Mouse (Mus musculus): ENCODE results near the gene Tll2.

The Tll2 gene

DNA sequence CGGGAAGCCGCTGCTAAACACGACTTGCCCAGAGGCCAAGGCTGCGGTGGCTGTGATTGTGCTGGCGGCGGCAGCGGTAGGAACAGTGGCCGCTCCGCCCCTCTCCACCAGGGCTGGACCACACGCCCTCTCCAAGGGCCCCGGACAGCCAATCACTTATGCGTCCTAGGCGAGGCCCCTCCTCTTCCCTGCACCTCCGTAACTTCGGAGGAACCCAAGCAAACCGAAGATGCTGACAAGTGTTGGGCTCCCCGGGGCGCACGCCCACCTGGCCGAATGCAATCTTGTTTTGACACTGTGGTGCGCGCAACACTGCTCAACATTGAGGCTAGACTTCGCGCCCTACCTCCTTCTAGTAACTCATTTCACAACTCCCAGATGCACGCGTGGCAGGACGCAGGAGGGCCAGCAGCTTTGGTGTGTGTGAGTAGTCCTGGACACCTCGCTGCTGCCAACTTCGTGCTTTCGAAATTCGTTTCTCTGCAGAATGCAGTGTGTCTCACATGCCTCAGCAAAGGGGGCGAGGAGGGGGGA lies at the start of gene Tll2:
Tll2 (minus strand) TSS at position 25 of the 534 bp plus-strand sequence.
- DNase-seq, result peak; percentile 31

DNA sequence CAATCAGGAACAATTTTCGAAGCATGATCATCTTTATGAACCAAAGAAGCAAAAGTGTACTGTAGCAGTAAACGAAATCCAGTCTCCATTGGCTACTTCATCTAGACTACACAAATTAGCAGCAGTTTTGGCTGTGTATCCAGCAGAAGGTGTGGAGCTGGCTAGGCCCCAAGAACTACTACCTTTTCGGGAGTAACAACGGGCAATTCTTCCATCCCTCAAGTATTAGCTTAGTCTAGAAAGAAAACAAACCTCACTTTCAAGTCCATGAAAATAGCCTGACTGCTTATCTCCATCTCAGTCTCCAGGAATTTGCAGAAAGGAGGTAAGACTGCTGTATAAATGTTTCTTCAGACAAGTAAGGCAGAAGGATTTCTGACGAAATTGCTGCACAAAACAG lies 47.9 kb upstream of the Tll2 start:
- DNase-seq, result no peak

- DNase-seq, result no peak
Observed at GRCm38 (mm10) chr19:41248968-41249367, 42.3 kb upstream of the Tll2 start.

DNA sequence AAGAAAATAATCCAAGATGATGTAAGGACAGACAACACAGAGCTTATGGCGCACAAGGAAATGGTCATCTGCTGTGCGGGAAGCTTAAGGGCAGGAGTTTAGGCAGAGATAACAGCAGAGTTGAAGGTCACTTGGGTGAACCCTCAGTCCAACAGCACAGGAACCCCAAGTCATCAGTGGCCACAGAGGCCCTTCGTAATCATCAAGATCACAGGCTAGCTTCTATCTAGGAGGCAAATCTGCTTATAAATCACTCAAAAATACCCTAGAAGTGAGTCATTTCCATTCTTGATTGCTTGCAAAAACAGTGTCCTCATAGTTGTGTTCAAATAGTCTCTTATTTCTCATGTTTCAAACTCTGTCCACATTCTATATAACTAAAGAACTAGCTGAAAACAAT lies 41.6 kb upstream of the Tll2 start:
- DNase-seq, result no peak

DNA sequence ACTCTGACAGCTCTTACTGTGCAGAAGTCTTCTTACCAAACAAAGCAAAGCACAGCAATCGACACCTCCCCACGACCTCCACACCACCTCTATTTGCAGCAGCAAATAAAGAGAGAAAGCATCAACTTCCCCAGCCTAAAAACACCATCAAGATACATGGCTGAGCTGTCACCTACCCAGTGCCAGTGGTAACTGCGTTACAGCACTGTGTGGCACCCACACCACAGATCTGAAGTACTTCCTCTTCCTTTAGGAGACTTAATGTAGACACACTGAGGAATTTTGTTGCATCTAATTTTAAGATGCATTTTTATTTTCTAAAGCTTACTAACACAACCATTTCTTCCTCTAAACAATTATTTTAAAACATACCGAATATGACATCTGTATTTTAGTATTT lies 39.6 kb upstream of the Tll2 start:
- no peak for DNase-seq

DNA sequence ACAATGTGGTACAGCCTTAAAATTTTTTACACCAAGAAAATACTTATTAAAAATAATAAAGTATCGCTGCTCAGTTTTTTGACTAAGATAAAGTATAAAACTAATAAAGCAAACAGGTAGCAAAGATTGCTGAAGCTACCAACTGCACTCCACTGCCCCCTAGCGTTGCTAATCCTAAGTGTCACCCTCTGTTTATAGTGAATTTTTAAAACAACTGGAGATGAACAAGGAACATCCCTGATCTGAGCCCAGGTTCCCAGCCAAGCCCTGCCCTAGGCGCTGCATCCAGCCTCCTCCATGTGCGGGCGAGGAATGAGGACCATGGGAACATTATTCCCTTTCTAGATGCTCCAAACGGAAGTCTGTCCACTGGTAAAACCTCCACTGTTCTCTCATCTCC lies 37.9 kb upstream of the Tll2 start:
- DNase-seq, result no peak

DNA sequence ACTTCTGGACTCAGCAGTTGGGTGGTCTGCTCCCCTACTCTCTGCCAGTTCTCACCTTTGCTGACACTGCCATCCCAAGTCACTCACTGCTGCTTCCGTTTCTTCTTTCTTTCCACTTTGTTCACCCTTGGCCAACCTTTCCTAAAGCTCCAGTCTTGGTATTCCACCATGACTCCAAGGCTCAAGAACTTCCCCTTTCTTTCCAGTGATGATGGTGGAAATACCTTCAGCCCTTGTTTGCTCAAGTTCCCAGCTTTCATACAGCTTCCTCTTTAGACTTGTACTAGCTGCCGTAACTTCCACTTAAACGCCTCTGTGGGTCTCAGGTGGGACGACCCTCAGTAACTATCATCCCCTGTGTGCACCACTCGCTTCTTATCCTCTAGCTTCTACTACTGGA lies 35.4 kb upstream of the Tll2 start:
- DNase-seq, result no peak

- DNase-seq, result no peak
Observed at GRCm38 (mm10) chr19:41233698-41234097, 27.1 kb upstream of the Tll2 start.

DNA sequence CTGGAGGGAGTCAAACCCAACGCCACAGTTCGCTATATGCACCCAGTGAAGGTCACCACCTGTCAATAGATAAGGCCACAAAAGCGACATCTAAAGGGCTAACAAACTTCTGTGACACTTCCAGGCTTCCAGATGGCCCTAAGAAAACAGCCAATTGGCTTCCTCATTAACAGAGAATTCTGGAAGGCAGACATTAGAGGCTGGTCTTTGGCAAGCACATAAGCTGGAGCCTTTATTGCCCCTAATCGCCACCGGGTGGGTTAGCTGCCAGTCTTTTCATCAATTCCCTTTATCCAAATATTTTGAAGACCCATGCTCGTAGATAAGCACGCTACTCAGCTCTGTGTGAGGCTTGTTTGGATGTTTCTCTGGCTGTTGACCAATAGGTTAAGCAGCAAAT lies 1.7 kb upstream of the Tll2 start:
- DNase-seq, result no peak

DNA sequence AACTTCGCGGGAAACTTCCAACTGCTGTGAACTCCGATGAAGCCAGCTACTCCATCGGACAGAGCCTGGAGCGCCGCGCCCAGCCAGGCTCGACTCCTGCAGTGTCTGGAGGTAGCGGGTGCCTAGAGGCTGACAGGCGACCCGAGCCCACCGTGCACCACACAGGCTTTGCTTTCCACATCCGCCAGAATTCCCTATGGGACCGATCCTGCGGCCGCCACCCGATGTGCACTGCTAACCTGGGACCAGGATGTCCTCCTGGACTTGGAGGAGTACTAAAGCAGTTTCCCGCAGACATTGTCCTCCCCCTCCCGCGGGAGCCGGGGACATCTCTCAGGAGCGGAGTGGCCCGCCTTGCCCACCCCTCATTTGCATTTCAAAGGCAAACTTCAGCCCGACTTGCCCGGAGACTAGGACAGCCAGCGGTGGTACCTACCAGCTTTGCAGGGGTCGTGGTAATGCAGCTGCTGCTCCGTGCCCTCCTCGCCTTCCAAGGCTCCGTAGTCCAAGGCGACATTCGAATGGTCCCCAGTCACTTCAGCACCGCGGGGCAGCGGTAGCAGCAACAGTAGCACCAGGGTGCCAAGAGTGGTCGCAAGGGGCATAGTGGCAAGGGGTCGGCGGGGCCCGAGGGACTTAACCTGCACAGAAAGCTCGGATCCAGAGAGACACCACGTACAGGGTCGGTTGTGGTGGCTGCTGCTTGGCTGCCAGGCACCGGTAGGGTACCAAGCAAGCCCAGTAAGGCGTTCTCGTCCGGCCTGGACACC lies 409 bp downstream of the Tll2 start:
- no peak for DNase-seq

DNA sequence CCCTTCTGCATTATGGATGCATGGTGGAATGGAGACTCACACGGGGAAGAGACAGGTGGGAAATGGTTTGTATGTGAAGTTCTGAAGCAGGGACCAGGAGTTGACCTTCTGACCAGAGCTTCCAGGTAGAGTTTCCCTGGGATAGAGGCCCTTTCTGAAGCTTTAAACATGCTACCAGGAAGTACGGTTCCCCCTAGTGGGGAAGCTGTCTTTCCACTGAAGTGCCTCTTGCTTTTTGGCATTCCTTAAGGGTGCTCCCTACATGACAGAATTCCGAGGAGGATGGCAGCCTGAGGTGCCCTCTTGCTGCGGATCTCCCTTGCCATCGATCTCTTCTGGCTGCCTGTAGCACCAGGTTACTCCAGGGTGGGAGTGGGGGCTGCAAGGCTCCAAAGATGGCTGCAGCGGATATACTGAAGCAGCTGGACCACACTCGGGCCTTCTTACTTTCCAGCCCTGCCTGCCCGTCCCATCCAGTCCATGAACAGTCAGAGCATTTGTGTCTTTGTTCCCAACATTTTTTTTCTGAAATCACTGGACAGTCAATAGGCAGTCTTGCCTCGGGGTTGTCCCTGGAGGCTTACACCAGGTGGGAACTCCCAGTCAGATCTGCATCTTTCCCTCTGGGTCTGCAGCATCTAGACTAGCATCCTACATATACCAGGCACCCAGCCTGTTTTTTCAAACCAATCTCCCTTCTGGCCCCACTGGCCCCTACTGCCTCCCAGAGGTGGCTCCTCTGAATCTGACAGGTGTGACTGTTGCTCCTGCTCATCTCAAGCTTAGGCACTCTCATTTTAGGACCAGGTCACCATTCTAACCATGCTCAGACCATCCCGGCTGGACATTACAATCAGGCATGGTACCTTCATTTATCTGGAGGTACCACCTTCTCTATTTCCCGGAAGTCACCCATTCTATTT lies 2.2 kb downstream of the Tll2 start:
- no peak for DNase-seq

DNA sequence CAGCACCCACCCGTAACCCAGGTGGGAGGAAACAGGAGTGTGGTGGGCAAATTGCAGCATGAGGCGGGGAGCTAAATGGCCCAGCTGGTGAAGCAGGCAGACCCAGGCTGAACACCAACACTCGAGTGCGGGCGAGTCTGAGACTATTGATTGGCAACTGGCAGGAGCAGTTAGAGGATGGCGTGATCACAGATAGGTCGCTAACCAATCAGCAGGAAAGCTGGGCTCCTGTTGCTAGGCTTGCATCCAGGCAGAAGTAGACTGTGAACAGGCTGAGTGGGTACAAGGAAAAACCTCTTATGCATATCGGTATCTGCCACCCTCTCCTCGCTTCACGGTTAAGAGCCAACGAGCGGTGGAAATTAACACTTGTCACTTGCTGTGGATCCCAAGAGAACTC lies 9.0 kb downstream of the Tll2 start:
- DNase-seq, result peak; percentile 36

DNA sequence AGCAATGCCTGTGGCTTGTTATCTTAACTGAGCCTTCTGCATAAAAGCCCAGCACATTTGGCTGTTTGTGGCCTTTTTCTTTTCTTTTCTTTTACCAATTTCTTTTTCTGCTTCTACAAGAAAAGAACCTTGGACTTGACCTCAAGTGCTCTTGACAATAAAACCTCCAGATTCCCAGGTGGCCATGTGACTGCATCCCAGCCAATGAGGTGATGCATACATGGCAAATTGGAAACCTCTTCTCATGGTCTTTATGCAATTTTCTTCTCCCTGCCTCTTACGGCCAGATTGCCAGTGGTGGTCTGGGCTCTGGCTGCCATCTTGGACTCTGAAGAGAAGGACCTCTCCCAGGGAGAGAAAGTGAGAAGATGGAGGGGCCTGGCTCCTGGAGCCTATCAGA lies 13.3 kb downstream of the Tll2 start:
- DNase-seq, result no peak

GRCm38 (mm10) chr19:41192953-41193352 lies 13.7 kb downstream of the Tll2 start:
- DNase-seq, result no peak

- no peak for DNase-seq
Observed at GRCm38 (mm10) chr19:41191724-41192123, 14.9 kb downstream of the Tll2 start.

DNA sequence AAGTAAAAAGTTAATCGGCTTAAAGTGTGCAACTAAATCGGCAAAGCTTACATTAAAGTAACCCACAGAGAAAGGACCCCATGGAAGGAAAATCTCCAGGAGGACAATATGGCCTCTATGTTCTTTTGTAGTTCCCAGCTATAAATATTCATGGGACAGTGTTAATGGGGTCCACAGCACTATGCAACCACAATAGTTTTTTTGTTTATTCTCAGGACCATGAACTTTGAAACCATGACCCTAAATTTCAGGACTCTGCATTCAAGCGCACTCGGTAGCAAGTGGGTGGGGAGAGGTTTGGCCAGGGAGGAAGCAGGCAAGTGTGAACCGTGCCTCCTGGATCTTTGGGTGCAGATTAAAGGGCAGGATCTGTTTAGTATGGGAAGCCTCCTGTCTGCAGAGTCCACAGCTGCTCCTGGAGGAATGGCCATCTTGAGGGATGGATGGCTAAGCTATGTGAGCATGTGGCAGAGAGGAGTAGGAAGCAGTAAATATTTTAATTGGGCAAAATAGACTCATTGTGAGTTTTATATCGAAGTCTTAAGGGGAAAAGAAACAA lies 15.7 kb downstream of the Tll2 start:
- DNase-seq, result no peak

GRCm38 (mm10) chr19:41177331-41177730 lies 29.3 kb downstream of the Tll2 start:
- no peak for DNase-seq

DNA sequence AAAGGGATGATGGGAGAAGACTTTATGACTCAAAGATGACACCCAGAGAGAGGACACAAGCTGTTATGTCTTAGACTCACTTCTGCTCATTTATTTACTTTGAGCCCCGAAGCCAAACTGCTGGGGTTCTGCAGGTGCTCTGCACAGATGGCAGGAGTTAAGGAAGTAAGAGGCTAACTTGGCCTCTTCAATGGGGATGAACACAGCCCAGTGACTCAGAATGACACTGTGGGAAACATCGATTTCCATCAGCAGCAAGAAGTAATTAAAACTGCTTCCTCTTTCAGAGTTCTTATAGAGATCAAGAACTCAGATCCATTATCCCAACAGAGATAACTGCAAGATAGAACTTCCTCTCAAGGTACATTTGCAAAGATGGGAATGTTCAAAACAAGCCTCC lies 29.8 kb downstream of the Tll2 start:
- no peak for DNase-seq

DNA sequence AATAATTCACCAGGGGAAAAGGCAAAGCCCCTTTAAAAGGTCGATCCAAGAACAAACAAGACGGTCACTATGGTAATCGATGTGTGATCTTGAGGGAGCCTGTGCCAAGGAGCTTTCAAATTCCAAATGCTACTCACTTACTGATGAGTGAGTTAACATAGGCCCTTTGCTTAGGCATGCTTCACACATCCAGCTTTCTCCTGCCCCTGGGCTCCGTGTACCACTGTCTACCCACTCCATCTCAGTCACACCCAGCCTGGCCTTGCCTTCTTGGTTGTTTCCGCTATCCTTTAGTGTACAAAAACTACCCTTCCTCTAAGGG lies 40.8 kb downstream of the Tll2 start:
- no peak for DNase-seq

DNA sequence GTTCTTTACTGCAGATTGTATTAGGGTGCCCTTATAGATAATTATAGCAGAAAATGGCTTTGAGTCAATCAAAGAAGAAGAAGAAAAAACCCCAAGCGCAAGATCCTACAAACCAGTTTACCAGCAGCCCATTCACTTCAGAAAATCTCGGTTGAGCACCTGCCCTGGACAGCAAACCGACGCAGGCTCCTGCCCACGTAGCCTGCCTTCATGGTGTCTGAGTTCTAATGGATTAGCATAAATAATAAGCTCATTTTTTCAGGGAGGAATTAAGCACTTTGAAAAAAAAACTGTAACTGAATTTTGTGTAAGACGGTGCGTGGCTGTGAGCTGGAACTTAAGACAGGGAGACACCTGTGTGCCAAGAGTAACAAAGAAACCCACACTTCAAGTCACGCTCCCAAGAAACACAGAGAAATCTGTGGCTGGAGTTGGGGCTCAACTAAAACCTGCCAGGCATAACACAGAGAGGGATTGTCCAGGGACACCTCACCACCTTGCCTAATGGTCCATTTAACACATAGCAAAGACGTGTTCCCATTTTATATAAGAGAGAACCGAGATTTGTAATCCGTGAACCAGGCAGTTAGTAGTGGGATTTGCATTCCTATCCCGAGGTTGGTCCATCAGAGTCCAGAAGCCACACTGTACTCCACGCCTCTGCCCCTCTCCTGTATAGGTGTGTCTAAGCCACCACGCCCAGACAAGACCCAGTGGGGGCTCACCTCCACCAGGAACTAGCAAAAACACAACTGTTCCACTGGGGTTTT lies 41.3 kb downstream of the Tll2 start:
- DNase-seq, result no peak

- DNase-seq, result no peak
Observed at GRCm38 (mm10) chr19:41164447-41165095, 42.1 kb downstream of the Tll2 start.

DNA sequence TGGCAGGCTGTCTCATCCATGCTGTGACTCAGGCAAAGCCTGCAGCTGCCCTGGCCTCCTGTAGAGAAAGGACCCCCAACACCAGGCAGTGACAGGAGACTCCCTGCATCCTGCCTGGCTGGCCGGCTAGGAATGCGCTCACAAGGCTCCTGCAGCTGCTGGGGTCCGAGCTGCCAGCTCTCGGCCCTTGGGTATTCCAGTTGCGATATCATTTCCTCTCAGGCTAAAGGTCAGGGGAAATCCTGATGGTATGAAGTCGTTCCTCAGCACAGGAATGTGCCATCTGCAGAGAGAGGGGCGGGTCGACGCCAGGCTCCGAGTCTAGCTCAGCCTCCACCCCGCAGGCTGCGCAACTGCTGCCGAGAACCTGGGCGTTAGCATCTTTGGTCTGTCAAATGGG lies 46.2 kb downstream of the Tll2 start:
- DNase-seq, result no peak

Data from right cerebral cortex, postnatal 25 days (tissue).